Mouse (Mus musculus) ZHBTc4 (cell line): ENCODE measurements at regions not wholly inside any gene's neighbourhood (a gene's known extent, or its start where the extent isn't known, plus 50 kb on each side); places are given as distances from the start of the nearest gene placed in this dataset.

Experiments
- DNase-seq: peaks from one replicate; pipeline ENCODE4 v3.0.0-alpha.2; 2011; ENCODE audit warnings: low read depth, low spot score

DNA sequence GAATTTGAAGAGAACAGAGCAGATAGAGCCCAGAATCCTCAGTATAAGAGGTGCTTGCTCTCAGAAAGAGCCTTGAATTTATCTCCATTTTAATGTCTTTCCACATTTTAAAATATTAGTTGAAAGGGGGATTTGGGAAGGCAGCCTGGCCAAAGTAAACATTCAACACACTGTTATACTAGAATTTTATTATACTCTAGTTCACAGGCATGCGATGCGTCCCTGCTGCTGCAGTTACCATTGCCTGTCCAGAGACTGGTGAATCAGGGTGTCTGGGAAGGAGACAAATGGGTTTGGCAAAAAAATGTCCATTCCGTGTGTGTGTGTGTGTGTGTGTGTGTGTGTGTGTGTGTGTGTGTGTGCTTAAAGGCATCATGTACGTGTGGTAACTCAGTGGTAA, 675.1 kb upstream of the Sox9 start:
- no peak for DNase-seq

DNA sequence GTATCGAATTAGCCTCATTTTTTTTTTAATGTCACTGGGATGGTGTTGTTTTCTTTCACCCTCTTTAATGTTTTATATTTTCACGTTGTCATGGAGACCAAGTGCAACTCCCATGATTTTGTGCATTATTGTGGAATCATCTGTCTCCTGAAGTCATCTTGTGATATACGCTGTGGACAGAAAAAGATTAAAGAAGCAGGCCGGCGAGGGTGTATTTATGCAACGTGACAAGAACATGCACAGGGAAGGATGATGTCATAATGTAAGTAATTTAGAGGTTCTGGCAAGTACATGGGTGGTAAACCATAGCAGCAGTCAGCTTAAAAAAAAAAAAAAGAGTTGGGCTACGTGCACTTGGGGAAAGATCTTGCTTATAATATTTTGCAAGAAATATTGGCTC, 674.7 kb upstream of the Sox9 start:
- DNase-seq, result no peak

DNA sequence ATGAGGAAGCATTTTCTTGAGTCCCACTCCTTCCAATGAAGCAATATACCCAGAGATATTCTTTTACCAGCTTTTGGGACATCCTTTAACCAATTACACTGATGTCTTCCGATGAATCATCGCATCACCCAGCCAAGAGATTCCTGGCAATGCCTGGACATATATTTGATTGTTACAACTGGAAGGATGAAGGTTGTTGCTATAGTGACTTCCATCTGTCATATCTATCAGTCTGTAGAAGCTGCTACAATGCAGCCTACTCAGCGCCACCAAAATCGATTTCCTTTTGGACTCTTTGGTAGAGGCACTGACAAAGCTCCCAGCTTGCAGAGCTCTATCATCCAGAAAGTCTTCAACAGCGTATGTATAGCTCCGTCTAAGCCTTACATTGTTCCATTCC, 661.0 kb upstream of the Sox9 start:
- DNase-seq, result no peak

DNA sequence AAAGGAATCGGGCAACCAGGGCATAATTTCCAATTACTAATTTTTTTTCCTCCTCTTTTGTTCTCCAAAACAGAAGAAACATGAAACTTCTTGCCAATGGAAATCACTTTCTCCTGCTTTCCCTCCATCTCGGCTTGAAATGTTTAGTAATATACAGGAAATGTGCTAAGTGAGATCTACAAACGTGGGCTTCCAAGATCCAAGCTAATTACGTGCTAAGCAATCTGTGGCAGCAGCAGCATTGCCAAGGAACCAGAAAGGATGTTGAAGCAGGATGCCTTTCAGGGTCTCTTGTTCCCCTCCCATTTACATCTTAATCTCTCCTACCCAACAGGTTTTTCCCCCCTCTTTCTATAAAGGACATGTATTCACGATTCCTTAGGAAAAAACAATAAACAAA, 660.2 kb upstream of the Sox9 start:
- no peak for DNase-seq

DNA sequence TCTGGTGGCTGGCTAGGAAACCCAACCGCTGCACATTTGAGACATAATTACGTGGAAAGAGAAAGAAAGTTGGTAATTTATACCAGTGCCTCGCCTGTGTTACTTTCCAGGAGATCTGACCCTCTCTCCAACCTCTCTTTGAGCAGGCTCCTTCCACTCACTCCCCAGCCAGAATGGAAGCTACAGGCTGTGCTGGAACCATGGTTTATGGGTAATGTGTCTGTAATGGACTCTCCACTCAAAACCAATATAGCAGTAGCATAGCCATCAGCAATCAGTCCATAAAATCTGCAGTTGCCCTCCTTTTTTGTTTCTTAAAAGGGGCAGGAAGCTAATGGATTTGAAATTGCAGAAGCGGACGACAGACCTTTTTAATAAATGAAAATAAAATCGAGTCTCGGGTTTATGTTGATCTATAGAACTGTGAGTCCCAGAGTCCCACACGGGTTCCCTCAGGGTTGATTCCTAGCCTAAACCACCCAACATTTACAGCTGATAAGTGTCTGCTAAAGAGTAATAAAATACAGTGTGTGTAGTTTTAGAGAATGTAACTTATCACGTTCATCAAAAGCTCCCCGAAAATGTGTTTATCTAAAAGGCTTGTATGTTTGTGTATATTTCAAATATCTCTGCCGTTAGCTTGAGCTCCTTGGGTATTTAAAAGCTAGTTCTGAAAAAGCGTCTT, 656.6 kb upstream of the Sox9 start:
- DNase-seq, result no peak

DNA sequence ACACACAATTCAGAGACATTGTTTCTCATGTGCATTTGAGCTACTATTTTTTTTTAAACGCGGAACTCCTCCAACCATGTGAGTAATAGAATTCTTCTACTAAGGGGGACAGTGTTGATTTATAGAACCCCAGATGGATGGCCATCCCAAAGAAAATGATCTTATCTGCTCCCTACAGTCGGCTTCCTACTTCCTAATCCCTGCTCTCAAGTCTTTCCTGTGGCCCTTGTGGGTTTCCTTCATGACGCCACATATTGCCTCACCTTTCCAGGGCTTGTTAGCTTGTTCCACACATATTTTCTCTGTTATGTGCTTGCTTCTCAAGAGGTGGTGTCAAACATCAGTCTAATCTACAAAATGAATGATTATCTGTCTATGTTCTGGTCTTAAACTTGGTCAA, 651.9 kb upstream of the Sox9 start:
- no peak for DNase-seq

DNA sequence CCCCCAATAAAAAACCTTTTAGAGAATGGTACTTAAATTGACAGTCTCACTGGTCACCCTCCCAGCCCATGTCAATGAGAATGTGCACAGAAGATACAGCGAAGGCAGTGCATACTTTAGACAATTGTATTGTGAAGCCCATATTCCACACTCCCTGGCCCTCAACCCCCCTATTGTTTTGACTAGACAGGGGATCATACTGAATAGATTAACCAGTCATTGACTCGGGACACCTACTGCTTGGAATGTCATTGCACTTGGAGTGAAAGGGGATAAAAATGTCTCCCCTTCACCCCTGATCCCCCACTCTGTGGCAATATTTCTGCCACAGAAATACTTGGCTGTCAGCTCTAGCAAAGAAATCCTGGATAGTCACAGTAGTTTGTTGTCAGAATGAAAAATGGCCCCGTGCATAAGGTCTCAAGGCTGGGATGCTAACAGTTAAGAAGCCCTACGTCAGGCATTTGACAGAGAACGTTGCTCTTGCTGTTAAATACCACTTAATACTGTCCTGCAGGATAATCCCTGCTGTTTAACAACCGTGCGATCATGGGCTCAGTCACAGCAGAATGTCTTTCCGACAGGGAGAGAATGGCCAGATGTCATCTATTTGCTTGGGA, 644.5 kb upstream of the Sox9 start:
- DNase-seq, result no peak

DNA sequence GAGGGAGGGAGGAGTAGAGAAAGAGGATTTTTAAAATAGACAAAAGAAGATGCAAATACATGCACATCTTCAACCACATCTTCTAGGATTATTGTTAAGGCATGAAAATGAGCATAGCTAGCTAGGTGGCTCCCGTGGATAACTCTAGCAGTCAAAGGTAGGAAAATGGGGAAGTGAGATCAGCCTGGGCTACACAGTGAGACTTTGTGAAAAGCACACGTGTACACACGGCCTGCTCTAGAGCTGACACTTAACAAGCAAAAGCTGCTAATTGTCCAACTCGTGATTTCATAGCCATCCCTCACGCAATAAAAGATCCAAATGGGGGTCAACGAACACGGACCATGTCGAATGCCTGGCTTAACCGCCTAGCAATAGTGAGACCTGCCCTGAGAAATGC, 642.0 kb upstream of the Sox9 start:
- no peak for DNase-seq

DNA sequence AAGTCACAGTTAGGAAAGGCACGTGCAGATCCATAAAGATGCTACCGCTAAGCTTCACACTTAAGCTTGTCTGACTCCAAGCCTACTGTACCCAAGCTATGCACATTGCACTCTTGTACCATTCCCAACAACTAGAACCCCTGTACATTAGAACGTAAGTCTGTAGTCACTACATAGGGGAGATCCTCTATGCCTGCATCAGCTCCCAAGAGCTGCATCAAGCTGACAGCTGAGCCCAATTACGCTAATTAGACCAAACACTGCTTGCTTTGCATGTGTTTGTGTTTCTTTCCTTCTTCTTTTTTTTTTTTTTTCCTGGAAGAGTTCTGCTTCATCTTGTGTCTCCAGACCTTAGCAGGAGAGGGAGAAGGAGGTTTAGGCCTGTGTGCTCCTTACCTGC, 641.5 kb upstream of the Sox9 start:
- no peak for DNase-seq

DNA sequence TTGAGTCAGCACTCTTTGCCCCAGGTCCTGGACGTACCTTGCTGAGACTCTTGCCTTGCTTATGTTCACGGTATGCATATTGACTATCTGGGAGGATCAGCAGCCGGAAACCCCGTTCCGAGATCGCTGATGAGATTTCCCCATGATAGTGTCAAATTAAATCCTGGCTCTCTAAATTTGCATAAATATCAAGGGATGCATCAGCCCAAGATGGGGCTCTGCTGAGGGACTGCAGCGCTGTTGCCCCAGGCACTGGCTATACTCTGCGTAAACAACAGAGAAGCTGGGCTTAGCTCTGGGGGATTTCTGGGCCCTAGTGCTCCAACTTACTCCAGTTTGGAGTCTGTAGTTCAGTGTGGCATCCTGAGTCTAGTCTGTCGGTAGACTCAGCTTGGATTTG, 641.1 kb upstream of the Sox9 start:
- no peak for DNase-seq

DNA sequence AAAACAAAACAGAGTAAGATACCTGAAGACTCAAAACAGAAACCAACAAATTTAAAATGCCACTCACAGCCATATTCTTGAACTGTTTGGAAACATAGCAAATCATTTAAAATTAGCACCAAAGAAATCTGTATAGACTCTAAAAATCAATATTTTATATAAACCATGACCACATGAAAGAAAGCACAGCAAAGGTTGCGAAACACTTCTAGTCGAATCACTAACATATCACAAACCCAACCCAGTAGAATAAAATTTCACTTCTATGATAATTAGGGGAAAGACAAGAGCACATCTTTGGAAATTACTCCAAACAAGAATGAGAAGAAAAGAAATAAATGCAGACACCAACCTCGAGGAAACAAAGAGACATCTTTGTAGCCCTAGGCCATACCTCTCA, 630.0 kb upstream of the Sox9 start:
- no peak for DNase-seq

DNA sequence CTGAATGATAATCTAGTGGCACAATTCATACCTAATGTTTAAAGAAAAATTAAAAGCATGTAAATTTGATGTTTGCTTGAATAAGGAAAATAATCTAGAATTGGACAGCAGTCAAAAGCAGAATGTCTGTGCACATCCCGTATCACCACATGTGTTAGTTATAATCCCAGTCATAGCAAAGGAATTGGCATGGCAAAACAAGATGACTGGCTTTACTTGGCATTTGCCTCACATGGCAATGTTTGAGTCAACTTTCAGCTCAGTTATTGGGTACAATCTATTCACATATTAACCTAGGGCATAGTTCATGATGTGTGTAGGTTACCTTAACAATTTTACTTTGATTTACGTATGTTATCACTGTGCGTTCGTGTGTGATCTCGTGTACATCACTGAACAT, 628.8 kb upstream of the Sox9 start:
- no peak for DNase-seq

DNA sequence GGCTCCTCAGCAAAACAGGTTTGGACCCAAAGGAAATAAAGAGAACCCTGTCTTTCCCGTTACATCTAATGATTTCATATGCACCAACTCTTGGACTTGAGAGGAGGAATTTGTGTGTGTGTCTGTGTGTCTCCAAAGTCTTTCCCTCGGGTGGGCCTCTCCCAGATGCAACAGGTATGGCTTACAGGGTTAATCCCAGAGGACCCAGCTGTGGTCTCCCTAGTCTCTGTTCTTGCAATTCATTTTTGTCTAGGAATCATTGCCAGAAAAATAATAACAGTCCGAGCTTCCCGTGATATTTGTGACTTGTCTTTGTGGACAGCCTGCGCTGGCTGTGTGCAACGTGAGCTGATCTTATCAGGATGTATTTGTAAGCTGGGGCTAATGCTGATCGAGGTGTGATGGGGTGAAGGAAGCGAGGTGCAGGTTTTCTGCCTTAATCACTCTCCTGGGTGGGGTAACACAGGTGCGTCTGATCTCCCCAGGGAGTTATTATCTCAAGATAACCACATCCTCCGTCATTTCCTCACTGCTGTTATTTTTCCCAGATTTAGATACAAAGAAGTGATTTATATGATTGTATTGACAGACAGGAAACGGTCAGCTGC, 627.2 kb upstream of the Sox9 start:
- DNase-seq, result no peak

DNA sequence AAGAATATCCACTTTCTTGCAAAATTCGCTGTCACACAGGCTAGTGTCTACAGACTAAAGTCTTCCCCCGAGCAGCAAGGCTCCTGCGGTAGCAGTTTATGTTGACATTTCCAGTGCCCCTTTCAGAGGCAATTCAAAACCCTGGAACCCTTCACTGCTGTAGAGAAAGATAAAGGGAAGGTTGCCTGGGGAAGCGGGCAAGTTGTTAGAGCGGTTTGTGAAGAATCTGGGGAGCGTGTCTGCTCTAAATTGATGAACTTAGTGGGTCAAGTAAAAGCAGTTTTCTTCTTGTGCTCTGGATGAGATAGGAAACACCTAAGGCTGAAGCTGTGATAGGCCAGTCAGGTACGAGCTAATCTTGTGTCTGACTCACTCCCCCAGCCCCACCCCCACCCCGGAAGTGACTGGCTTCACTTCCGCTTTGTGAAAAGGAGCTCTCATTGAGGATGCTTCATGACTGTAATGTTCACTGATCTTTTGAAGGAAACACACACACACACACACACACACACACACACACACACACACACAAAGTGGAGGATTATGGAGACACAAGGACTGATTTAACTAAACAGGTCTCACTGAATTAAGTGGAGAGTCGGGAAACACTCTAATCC, 626.6 kb upstream of the Sox9 start:
- no peak for DNase-seq

DNA sequence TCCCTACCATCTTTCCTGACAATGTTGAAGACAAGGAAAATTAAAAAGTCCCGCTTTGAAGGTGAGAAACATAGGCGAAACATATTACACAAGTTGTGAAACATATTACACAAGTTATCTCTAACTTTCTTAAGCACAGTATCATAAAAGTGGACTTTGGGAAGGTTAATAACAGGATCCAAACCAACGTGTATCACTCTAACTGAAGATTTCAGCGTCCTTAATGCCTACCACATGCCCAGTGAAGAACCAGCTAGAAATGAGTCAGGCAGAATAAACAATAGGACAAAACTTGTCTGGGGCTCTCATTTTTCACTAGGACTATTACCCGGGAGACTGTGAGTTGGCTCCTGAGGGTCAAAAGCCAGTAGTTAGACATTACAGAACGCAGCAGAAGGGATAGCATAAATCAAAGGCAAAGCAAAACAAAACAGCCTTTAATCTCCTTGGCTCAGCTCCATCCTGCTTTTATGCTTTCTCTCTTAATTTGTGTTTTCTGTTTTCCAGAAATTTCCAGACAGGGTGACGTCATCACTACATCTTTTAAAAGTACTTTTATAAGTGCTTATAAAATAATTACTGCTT, 618.3 kb upstream of the Sox9 start:
- DNase-seq, result no peak

DNA sequence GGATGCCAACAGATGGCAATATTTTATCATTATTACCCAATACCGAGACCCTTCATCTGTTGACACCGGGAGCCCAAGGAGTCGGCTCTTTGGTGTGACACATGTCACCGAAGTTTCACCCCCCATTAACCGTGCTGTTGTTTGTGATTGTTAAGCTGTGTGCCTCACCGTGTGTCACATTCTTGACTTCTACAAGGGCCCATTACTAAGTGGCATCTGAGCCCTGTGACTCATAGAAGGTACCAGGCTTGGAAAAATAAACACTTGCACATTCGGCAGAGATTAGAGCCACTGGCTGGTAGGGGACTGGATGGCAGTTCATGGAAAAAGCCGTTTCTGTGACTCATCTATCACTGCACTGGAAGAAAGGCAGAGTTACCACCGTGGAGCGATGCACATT, 608.4 kb upstream of the Sox9 start:
- no peak for DNase-seq

DNA sequence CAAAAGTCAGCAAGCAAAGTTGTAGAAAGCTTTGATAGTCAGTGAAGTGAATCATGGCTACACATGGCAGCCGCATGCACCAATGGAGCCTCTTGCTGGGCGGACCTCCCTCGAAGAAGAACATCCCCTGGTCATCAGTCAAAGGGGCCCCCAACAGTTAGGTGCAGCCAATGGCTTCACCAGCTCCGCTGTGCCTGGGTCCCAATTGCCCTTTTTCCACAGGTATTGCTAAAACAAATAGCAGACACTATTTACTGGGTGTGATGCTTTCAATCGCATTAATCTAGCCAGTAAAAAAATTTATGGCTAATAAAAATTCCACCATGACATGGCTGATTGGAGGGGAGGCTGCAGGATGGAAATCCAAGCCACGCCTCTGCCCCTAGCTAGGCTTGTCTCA, 606.7 kb upstream of the Sox9 start:
- DNase-seq, result no peak

DNA sequence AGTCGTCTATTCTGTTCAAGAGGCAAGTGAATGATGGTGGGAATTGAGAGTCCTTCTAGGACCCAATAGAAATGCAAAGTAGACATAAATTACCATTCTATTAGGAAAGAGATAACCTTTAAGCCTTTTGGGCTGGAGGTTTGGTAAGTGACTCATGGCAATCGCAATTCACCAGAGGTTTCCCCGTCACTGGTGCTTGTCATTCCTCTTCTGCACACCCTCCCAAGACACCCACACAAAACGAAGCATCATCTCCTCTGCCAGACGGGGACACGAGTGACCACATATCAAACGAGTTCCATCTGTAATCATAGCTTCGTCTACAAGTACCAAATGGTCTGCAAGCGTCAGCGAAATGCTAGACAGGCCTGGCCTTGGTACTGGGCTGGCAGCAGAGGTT, 601.4 kb upstream of the Sox9 start:
- peak; percentile 35 for DNase-seq

DNA sequence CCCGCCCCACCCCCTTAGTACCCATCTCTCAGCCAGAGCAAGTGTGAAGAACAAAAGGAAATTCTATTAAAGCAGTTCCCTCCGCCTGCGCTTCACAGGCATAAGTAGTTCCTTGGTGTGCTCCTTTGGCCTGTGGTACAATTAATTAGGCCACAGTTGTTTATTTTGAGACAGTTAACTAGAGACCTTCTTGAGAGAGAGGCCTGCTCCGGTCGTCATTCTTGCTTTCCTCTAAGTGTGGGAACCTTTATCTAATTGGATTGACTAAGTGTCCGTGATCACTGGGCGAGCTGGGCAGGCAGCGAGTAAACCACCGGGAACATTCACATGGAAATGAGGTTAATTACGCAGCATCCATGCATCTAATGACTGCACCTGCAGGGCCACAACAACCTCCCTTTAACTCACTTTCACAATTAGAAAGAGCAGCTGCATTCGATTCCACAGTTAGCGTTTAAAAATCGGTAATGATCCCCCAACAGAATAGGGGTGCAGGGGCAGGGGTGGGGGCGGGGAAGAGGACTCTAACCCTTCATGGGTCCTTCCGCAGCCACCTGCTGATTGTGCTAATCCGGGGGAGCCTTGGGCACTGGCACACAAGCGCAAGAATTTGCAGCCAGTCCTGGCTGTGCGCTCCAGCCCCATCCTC, 584.3 kb upstream of the Sox9 start:
- DNase-seq, result peak; percentile 26

DNA sequence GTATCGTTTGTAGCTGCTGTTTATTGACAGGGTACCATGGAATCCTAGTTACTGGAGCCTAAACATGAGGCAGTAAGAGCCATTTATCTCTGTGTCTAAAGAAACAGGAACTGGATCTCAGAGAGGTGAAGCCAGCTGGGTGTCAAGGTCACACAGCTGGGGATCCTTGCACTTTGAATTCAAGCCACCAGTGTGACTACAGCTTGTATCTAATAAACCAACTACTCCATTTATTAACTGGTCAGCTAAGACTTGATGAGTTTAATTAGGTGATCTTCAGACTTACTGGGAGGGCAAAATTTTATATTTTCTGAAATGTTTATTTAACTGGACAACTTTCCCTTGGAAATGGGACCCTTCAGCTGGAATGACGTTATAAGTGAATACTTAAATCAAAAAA, 577.5 kb upstream of the Sox9 start:
- peak; percentile 9 for DNase-seq

DNA sequence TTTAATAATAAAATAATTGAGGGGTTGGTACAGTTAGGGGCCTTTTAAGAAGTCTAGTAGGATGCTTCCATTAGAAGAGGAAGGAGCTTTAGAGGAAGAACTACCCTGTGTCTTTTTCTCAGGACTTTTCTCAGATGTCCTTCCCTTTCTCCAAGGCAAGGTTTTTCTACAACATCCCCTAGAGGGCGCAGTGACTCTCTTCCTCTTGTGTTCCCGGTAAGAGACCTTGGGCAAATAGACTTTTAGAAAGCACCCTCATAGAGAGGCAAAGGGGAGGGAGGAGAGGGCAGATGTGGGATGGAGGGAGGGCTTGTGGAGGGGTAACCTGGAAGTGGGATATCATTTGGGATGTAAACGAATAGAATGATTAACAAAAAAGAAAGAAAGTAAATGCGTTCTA, 572.6 kb upstream of the Sox9 start:
- DNase-seq, result peak; percentile 54

DNA sequence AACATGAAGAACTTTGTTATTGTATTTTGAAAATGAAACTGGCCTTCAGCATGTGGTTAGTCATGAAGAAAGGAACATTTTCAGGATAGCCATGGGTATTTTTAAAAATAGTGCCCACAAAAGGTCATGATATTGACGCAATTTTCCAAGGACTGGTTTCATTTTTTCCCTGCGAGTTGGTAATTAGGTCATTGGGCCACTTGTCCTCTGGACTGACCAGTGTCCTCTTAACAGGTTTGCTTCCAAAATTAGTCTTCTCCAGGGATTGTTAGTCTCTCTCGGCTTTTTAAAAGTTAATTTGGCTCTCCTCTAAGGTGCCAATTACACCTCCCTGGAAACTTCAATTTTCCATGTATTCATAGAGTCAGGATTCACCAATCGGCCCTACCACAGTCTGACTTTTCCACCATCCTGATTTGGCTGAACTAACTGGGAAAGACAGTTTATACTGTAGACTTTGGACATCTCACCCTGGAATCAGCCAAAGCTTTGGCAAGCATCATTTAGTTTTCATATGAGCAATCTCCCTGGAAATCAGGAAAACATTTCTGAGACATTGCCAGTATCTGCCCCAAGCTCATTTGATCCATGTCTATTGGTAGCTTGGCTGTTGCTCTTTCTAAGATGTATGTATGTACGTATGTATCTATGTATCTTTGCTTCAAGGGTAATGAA, 562.8 kb upstream of the Sox9 start:
- no peak for DNase-seq
